Mouse (Mus musculus): ENCODE measurements around the gene Scarb1. TPM values are rescaled to one million over a fixed set of nuclear protein-coding genes. Genes with fewer than 3 reads are reported as not detected.

Gene Scarb1
- total RNA-seq, 2 experiments from 2014 or later = 26.6 to 34.7 TPM

DNA sequence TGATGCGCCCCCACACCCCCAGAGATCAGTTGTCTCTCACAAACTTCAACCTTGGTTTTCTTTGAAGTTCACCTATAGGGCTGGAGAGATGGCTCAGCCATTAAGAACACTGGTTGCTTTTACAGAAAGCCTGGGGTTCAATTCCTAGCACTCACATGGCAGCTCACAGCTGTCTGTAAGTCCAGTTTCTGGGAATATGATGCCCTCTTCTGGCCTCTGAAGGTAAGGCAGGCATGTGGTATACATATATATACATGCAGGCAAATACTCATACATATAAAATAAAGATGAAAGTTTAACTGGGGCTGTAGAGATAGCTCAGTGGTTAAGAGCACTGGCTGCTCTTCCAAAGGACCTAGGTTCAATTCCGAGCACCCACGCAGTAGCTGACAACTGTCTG, 105.5 kb downstream of the Scarb1 start:
- no peak for DNase-seq

GRCm38 (mm10) chr5:125234399-125234798, 106.5 kb downstream of the Scarb1 start:
- DNase-seq = no peak

DNA sequence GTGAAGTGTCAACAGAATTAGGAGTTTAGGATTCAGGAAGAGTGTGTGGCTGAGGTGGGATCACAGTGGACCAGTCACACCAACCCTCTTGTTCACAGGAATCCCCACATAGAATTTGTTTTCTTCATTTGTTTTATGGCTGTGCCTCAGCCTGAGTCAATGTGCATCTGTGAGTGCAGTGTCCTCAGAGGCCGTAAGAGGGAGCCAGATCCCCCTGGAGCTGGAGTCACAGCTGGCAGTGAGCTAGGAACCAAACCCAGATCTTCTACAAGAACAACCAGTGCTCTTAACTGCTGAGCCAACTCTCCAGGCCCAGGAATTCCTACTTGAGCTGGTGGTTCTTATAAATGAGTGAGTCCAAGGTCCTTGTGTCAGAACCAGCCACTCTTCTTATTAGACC, 107.4 kb downstream of the Scarb1 start:
- no peak for DNase-seq

DNA sequence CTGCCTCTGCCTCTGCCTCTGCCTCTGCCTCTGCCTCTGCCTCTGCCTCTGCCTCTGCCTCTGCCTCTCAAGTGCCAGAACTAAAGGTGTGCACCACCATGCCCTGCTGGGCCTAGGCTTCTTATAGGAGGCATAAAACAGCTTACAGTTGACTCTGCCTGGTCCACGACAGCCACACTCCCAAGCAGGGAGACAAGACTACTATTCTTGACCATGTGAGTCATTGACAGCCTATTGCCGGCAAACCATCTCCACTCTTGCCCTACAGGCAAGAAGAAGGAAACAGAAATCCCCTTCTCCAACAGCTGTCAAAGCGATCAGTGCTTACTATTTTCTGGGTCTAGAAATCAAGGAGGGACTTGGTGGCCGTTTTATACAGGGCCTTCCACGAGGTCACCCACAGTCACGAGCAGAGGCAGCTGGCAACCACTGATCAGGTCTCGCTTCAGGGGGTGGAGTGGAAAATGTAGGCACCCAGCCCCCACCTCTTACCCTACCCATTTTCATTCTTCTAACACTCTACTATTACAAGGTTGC, 108.4 kb downstream of the Scarb1 start:
- no peak for DNase-seq

GRCm38 (mm10) chr5:125230463-125230862, 110.4 kb downstream of the Scarb1 start:
- no peak for DNase-seq

DNA sequence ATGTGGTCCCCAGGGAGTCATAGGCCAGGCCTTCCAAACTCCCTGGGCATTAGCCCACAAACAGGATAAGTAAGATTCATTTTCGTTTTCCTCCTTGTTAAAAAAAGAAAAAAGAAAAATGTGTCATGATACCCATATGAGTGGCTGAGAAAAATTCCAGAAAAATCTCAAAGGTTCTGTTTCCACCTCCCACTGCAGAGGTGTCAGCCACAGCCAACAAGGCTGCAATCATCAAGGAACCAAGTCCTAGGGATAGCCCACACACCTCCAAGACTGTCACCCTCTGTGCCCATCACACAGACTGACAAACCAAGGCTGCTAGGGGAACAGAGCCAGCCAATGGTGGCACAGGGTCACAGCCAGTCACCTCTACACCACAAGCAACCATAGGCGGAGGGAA, 111.8 kb downstream of the Scarb1 start:
- DNase-seq = no peak

- no peak for DNase-seq
These were observed 113.2 kb downstream of the Scarb1 start for GRCm38 (mm10) chr5:125227699-125228098.

Other genes with a start within 250 kb of the Scarb1 start
- gene Ncor2, start 161.9 kb downstream of the Scarb1 start, total RNA-seq (2021) = 10 to 100 TPM; 65.9 to 68.9 TPM
- gene Gm10382, start 48.2 kb upstream of the Scarb1 start, total RNA-seq (2021) = under 1 TPM in 1 of 2 experiments, not detected in 1; 0.23 TPM
- gene Ubc, start 49.1 kb upstream of the Scarb1 start, total RNA-seq (2021) = 1,000 to 10,000 TPM; 1,625 to 1,638 TPM
- 10 to 100 TPM; 13.4 to 14.1 TPM for gene Dhx37, start 93.0 kb upstream of the Scarb1 start, total RNA-seq (2021)
- gene Bri3bp, start 100.5 kb upstream of the Scarb1 start, total RNA-seq (2021) = 10 to 100 TPM; 50.9 to 54.5 TPM
- gene Aacs, start 134.7 kb upstream of the Scarb1 start, total RNA-seq (2021) = 1 to 10 TPM; 4.9 to 9.9 TPM
- not detected for gene Tmem132b, start 190.7 kb upstream of the Scarb1 start, total RNA-seq (2021)